Mouse (Mus musculus) right cerebral cortex, postnatal 36 days (tissue): ENCODE data around the gene Zfyve27.

Experiments used
- DNase-seq, 2 experiments: peaks; one replicate each; pipeline ENCODE4 v3.0.0; 2022; ENCODE audit warnings: low spot score in 2 of 2, mixed read lengths in 1 of 2

The Zfyve27 gene

GRCm38 (mm10) chr19:42142757-42143156, 21.0 kb upstream of the Zfyve27 start:
- no peak for DNase-seq

GRCm38 (mm10) chr19:42144067-42144466, 19.7 kb upstream of the Zfyve27 start:
- no peak for DNase-seq

GRCm38 (mm10) chr19:42144541-42145167, 19.1 kb upstream of the Zfyve27 start:
- DNase-seq = peak; percentile 84 to 86

GRCm38 (mm10) chr19:42145210-42145609, 18.5 kb upstream of the Zfyve27 start:
- no peak for DNase-seq

- DNase-seq = no peak
Measured at GRCm38 (mm10) chr19:42145731-42146130, 18.0 kb upstream of the Zfyve27 start.

- no peak for DNase-seq
Measured at GRCm38 (mm10) chr19:42146276-42147010, 17.3 kb upstream of the Zfyve27 start.

GRCm38 (mm10) chr19:42147170-42147768, 16.5 kb upstream of the Zfyve27 start, which contains the start of gene Marveld1:
Gene Marveld1 (plus strand): TSS chr19:42147400.
- no peak for DNase-seq

GRCm38 (mm10) chr19:42147769-42148568, 15.8 kb upstream of the Zfyve27 start:
- peak; percentile 63 to 79 for DNase-seq

GRCm38 (mm10) chr19:42148569-42148860, 15.2 kb upstream of the Zfyve27 start:
- DNase-seq = no peak

GRCm38 (mm10) chr19:42151990-42152389, 11.8 kb upstream of the Zfyve27 start:
- peak; percentile 74 to 75 for DNase-seq

- no peak for DNase-seq
Measured at GRCm38 (mm10) chr19:42157493-42158237, 6.1 kb upstream of the Zfyve27 start.

- DNase-seq = no peak
Measured at GRCm38 (mm10) chr19:42158246-42159017, 5.3 kb upstream of the Zfyve27 start.

- no peak for DNase-seq
Measured at GRCm38 (mm10) chr19:42164188-42164587, 437 bp downstream of the Zfyve27 start.

GRCm38 (mm10) chr19:42166130-42166529, 2.4 kb downstream of the Zfyve27 start:
- peak; percentile 69 to 71 for DNase-seq

- DNase-seq = no peak
Measured at GRCm38 (mm10) chr19:42166766-42167165, 3.0 kb downstream of the Zfyve27 start.

- DNase-seq = no peak
Measured at GRCm38 (mm10) chr19:42167489-42167888, 3.7 kb downstream of the Zfyve27 start.

GRCm38 (mm10) chr19:42169322-42169975, 5.7 kb downstream of the Zfyve27 start:
- no peak for DNase-seq

GRCm38 (mm10) chr19:42170025-42170969, 6.5 kb downstream of the Zfyve27 start:
- peak; percentile 89 to 92 for DNase-seq

- no peak for DNase-seq
Measured at GRCm38 (mm10) chr19:42176841-42177240, 13.1 kb downstream of the Zfyve27 start.
